Mouse (Mus musculus) C2C12 (cell line): ENCODE measurements at regions not wholly inside any gene's neighbourhood (a gene's known extent, or its start where the extent isn't known, plus 50 kb on each side); places are given as distances from the start of the nearest gene placed in this dataset.

Experiments
- CTCF ChIP-seq: IDR thresholded peaks from one replicate; pipeline ENCODE4 v1.5.1; 2011; ENCODE audit not compliant: control insufficient read depth, insufficient read depth, insufficient read length
- MAX ChIP-seq: IDR thresholded peaks from one replicate; pipeline ENCODE4 v1.6.1; 2011; ENCODE audit warnings: mild to moderate bottlenecking, control low read depth
- MYOD1 ChIP-seq: IDR thresholded peaks from one replicate; pipeline ENCODE4 v1.6.1; 2011; ENCODE audit warnings: low read depth; ENCODE audit not compliant: control insufficient read depth, insufficient read length

DNA sequence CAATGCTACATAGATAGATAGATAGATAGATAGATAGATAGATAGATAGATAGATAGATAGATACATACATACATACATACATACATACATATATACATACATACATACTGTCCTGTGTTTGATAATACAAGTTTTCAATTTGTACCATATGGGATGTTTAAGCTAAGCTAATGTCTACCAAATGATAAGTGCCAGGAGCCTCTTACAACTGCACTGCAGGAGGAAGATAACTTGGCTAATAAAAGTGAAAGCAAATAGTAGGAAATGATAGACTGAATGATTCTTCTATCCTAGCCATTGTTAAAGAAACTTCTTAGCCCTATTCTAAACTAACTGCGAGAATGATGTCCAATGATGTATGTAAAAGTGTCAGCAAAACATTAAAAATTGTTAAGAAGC is 68.1 kb upstream of the P2ry1 start:
- TF ChIP-seq CTCF, result no peak
- no peak for TF ChIP-seq MYOD1
- no peak for TF ChIP-seq MAX
